Mouse (Mus musculus) spleen, adult 2 months (tissue): ENCODE data around the gene Dph2. TPM values are rescaled to one million over a fixed set of nuclear protein-coding genes. Genes with fewer than 3 reads are reported as not detected.

Experiments
- DNase-seq, 2 experiments: peaks; one replicate each; pipeline versions ENCODE4 v3.0.0 to v3.0.0-alpha.2; 2012 to 2021; ENCODE audit warnings: low spot score in 2 of 2, low read depth in 1 of 2
- H3K27ac ChIP-seq: fragments of 200-500 bp; 2 replicates; pipeline ENCODE4 v1.5.1; 2012; ENCODE audit warnings: low read length, inconsistent platforms; ENCODE audit not compliant: insufficient read depth
- H3K27me3 ChIP-seq: fragments of 200-500 bp; 2 replicates; pipeline ENCODE4 v1.6.1; 2012; ENCODE audit warnings: mild to moderate bottlenecking, moderate library complexity, low read length, inconsistent platforms; ENCODE audit not compliant: control insufficient read depth, insufficient read depth
- H3K36me3 ChIP-seq: fragments of 200-500 bp; 2 replicates; pipeline ENCODE4 v1.6.1; 2012; ENCODE audit warnings: mild to moderate bottlenecking, low read length, inconsistent platforms; ENCODE audit not compliant: control insufficient read depth, insufficient read depth
- H3K4me1 ChIP-seq: fragments of 200-500 bp; 2 replicates; pipeline ENCODE4 v1.6.1; 2011; ENCODE audit warnings: inconsistent platforms; ENCODE audit not compliant: control insufficient read depth, insufficient read depth, insufficient read length
- H3K4me3 ChIP-seq: fragments of 200-500 bp; 2 replicates; pipeline ENCODE4 v1.5.1; 2011; ENCODE audit warnings: mild to moderate bottlenecking, inconsistent platforms; ENCODE audit not compliant: insufficient read depth, insufficient read length; ENCODE audit errors: extremely low read depth
- CTCF ChIP-seq: fragments of 200-500 bp; IDR thresholded peaks from 2 replicates; pipeline ENCODE4 v1.5.1; 2011; ENCODE audit warnings: mild to moderate bottlenecking, inconsistent platforms; ENCODE audit not compliant: insufficient read depth, insufficient read length, insufficient replicate concordance; ENCODE audit errors: extremely low read depth
- POLR2A ChIP-seq: fragments of 200-500 bp; IDR thresholded peaks from 2 replicates; pipeline ENCODE4 v1.6.1; 2011; ENCODE audit warnings: low read depth, low read length, inconsistent platforms
- WGBS: fragments of 180-500 bp; shearing (Covaris S2); methylation state at CpG from one replicate; pipeline ENCODE4 v1.1.7; 2018; 5-methylcytosine and 5-hydroxymethylcytosine counted together
- polyA plus RNA-seq: library from polyadenylated mRNA; depleted of rRNA; stranded (reverse); fragments of >200 nt; gene quantifications from 2 replicates; pipeline ENCODE4 v1.2.3, GENCODE M21; 2012

The Dph2 gene
- polyA plus RNA-seq, 1 experiment = 20.9 TPM

DNA sequence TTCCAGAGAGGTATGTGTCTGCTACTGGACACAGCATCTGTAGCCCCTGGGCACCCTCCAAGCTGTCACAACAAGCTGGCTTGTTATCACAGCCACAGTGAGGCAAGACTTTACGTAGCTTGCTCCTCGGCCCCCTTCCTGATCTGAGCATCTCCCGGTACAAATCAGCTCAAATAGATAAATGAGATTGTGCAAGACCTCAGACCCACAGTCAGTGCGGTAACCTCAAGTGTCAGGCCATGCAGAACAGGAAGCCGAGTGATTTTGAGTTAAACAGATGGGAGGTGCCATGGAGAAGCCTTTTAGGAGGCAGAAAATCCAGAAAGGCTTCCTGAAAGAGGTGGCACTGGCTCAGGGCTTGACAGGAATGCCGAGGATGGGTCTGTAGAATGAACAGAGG lies 24.8 kb downstream of the Dph2 start:
- no peak overlapping the region for H3K4me3 ChIP-seq
- H3K4me1 ChIP-seq = no peaks in the 10 kb centered on the region
- H3K27ac ChIP-seq = no peak overlapping the region
- H3K27me3 ChIP-seq = no peaks in the 10 kb centered on the region
- H3K36me3 ChIP-seq = no peaks in the 10 kb centered on the region
- no peak for DNase-seq
- TF ChIP-seq CTCF (no peak), POLR2A (no peak)
- WGBS = 43% methylated on average over 6 of the region's 6 CpGs

DNA sequence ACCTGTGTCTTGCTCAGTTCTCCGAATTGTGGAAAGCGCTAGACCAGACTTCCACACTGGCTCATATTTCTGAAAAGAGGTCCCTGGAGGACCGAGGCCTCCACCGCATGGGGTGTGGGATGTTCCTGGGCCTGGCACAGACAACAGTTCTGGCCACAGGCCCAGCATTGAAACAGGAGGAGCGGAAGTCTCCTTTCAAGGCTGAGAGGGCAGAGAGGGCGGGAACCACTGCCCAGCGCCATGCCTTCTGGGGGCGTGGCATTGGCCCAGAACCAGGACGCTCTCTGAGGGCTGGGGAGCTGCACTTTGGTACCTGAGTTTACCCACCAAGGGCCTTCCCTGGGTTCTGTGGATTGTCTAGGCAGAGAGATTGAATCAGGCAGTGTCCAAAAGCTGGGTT lies 25.7 kb downstream of the Dph2 start:
- 50% methylated on average over 9 of the region's 9 CpGs for WGBS
- DNase-seq = peak in 1 of 2 experiments; percentile 32
- TF ChIP-seq POLR2A (no peak), CTCF (no peak)
- Histone ChIP-seq H3K27me3 (no peaks in the 10 kb centered on the region), H3K36me3 (no peaks in the 10 kb centered on the region), H3K27ac (no peak overlapping the region), H3K4me1 (no peaks in the 10 kb centered on the region), H3K4me3 (no peak overlapping the region)

DNA sequence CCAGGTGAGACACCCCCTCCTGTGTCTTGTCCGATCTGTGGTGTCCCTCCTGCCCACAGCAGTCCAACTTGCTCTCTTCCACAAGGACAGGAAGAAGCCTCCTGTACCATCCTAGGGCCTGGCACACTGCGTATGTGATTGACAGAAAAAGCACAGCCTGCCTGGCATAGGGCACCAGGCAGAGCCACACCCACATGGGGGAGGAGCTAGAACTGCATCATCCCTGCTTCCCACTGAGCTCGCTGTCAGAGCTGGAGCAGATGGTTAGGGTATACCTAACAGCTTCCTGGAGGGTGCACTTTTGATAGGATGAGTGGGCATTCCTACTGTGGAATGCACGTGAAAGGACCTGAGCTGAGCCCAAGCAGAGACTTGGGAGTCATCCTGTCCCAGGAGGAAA lies 29.0 kb downstream of the Dph2 start:
- no peak for TF ChIP-seq POLR2A
- TF ChIP-seq CTCF = no peak
- H3K27ac ChIP-seq = no peak overlapping the region
- H3K27me3 ChIP-seq = no peaks in the 10 kb centered on the region
- H3K4me1 ChIP-seq = no peaks in the 10 kb centered on the region
- no peak for DNase-seq
- 75% methylated on average over 4 of the region's 4 CpGs for WGBS
- no peak overlapping the region for H3K4me3 ChIP-seq
- H3K36me3 ChIP-seq = no peaks in the 10 kb centered on the region

DNA sequence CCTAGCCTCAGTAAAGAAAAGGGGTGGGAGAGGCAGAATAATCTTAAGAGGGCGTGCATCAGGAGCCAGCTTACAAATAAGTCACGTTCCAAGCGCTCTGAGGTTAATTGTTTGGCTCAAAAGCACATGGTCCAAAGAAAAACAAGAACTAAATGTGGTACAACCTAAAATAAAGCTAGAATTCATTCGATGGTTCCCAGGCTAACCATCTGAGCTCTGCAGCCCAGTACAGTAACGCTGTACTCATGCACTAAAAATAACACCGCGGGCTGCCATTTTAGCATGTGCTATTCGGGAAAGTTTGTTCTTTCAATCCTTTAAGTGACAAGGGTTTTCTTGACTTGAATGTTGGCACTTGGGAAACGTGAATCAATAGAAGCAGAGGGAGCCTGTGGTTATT lies 31.3 kb downstream of the Dph2 start:
- no peaks in the 10 kb centered on the region for H3K27me3 ChIP-seq
- no peak overlapping the region for H3K27ac ChIP-seq
- H3K36me3 ChIP-seq = no peaks in the 10 kb centered on the region
- TF ChIP-seq CTCF (no peak), POLR2A (no peak)
- WGBS = 88% methylated on average over 9 of the region's 9 CpGs
- H3K4me3 ChIP-seq = no peak overlapping the region
- DNase-seq = no peak
- H3K4me1 ChIP-seq = no peaks in the 10 kb centered on the region

DNA sequence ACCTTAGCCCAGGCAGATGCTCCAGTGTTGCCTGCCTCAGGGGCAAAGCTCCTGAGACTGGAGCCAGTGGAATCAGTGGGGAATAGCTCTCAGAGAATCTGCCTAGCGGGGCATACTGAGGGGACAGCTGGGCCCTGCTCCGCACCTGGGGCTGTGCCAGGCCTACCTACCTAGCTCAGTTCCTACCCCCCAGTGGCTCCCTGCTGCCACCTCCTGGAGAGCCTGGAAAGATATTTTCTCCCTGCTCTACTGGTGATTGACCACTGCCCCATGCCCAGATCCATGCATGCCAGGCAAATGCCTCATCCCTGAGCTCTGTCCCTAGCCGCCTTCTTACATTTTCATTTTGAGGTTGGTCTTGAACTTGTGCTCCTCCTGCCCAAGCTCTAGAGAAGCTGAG lies 33.0 kb downstream of the Dph2 start:
- DNase-seq = peak in 1 of 2 experiments; percentile 41
- 76% methylated on average over 3 of the region's 3 CpGs for WGBS
- H3K4me1 ChIP-seq = no peaks in the 10 kb centered on the region
- H3K4me3 ChIP-seq = no peak overlapping the region
- no peaks in the 10 kb centered on the region for H3K27me3 ChIP-seq
- H3K36me3 ChIP-seq = no peaks in the 10 kb centered on the region
- H3K27ac ChIP-seq = no peak overlapping the region
- TF ChIP-seq CTCF = peak; percentile 49; the same call in 1 of the 2 replicates
- TF ChIP-seq POLR2A = no peak

DNA sequence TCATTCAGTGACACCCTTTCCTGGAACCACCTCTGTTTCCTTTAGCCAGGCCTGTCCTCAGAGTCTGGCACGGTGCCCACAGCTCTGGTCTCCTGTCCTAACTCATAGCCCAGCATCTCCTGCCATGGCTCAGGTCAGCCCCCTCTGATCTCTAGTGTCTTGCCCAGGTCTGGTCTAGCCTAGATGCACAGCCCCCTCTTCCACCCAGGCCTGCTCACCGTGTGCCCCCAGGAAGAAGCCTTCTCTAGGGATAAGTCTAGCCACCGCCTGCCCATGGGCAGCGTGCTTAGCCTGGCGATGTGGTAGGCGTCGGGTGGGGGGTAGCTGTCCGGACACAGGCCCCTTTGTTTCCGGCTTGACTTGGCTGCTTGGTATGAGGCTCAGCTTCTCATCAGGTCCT lies 36.7 kb downstream of the Dph2 start:
- H3K27me3 ChIP-seq = no peaks in the 10 kb centered on the region
- 93% methylated on average over 9 of the region's 9 CpGs for WGBS
- TF ChIP-seq CTCF (no peak), POLR2A (no peak)

DNA sequence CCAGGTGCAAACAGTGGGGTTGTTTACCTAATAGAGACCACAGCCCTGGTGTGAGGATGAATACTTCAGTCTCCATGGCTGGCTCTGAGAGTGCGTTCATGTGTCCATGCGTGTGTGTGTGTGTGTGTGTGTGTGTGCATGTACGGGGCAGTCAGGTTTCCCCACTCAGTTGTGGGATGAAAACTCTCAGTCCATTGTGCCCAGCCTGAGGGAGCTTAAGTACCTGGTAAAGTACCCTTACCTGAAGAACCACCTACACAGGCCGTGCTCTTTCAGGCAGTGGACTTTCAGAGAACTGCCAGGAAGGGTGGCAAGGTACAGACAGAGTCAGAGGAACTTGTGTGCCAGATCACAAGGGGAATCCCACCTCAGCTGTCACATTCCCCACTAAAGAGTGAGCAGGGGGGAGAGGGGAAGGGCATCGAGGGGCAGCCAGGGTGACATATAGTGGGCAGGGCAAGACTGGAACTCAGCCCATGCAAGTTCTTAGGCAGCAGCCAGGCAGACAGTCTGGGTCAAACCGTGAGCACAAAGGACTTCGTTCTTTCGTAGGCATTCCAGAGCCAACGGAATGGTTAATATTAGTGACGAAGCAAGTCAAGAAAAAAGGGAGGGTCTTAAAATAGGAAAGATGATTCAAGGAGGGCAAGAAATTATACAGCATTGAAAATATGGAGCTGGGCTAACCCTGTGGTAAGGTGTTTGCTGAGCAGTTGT lies 39.5 kb downstream of the Dph2 start:
- Histone ChIP-seq H3K36me3 (no peaks in the 10 kb centered on the region), H3K4me3 (no peak overlapping the region), H3K27ac (no peak overlapping the region), H3K4me1 (no peaks in the 10 kb centered on the region), H3K27me3 (no peaks in the 10 kb centered on the region)
- WGBS = 91% methylated on average over 10 of the region's 10 CpGs
- no peak for DNase-seq
- no peak for TF ChIP-seq POLR2A

More for the DNA sequence above, 36.7 kb downstream of the Dph2 start:
- Histone ChIP-seq H3K36me3 (no peaks in the 10 kb centered on the region), H3K4me1 (no peaks in the 10 kb centered on the region), H3K4me3 (no peak overlapping the region), H3K27ac (no peak overlapping the region)
- DNase-seq = no peak
